Mouse (Mus musculus): ENCODE measurements at regions not wholly inside any gene's neighbourhood (a gene's known extent, or its start where the extent isn't known, plus 50 kb on each side); places are given as distances from the start of the nearest gene placed in this dataset.

GRCm38 (mm10) chr10:14314607-14315006, 230.9 kb downstream of the Adgrg6 start:
- TF ChIP-seq CTCF (IDR thresholded peaks at IDR 0.05) = no peak
- DNase-seq (ENCODE audit: low spot score) (no peak), ATAC-seq (ENCODE audit: low FRiP score) (no peak)
- H3K9me3 ChIP-seq (ENCODE audit: low read length) = no peaks in the 10 kb centered on the region
- no peaks in the 10 kb centered on the region for H3K36me3 ChIP-seq (ENCODE audit: insufficient read depth, low read length)
- H3K4me1 ChIP-seq (ENCODE audit: insufficient read depth, low read length) = no peaks in the 10 kb centered on the region
- no peak overlapping the region for H3K27ac ChIP-seq (ENCODE audit: low read depth, low read length)
- H3K4me2 ChIP-seq (ENCODE audit: low read depth, low read length, poor library complexity, severe bottlenecking) = no peak overlapping the region
- no peak overlapping the region for H3K4me3 ChIP-seq (ENCODE audit: low read depth, low read length)
- H3K27me3 ChIP-seq (ENCODE audit: insufficient read depth, low read length) = no peaks in the 10 kb centered on the region
- 60% methylated on average over 4 of the region's 4 CpGs for WGBS
- H3K9ac ChIP-seq (replicated peaks; ENCODE audit: low read length, poor library complexity, severe bottlenecking) = no peak overlapping the region

- ATAC-seq (ENCODE audit: low FRiP score) = no peak
- 86% methylated on average over 10 of the region's 10 CpGs for WGBS
- Histone ChIP-seq H3K4me3 (ENCODE audit: low read depth, low read length) (no peak overlapping the region), H3K27ac (ENCODE audit: low read depth, low read length) (no peak overlapping the region), H3K36me3 (ENCODE audit: insufficient read depth, low read length) (no peaks in the 10 kb centered on the region), H3K4me1 (ENCODE audit: insufficient read depth, low read length) (no peaks in the 10 kb centered on the region), H3K9ac (replicated peaks; ENCODE audit: low read length, poor library complexity, severe bottlenecking) (no peak overlapping the region), H3K27me3 (ENCODE audit: insufficient read depth, low read length) (no peaks in the 10 kb centered on the region), H3K9me3 (ENCODE audit: low read length) (no peaks in the 10 kb centered on the region), H3K4me2 (ENCODE audit: low read depth, low read length, poor library complexity, severe bottlenecking) (no peak overlapping the region)
- no peak for TF ChIP-seq CTCF (IDR thresholded peaks at IDR 0.05)
- DNase-seq (ENCODE audit: low spot score) = no peak
Observed at GRCm38 (mm10) chr10:14314004-14314581, 231.4 kb downstream of the Adgrg6 start.

- Histone ChIP-seq H3K27ac (ENCODE audit: low read depth, low read length) (no peak overlapping the region), H3K9ac (replicated peaks; ENCODE audit: low read length, poor library complexity, severe bottlenecking) (no peak overlapping the region), H3K4me2 (ENCODE audit: low read depth, low read length, poor library complexity, severe bottlenecking) (no peak overlapping the region), H3K4me1 (ENCODE audit: insufficient read depth, low read length) (no peaks in the 10 kb centered on the region), H3K36me3 (ENCODE audit: insufficient read depth, low read length) (no peaks in the 10 kb centered on the region), H3K27me3 (ENCODE audit: insufficient read depth, low read length) (no peaks in the 10 kb centered on the region), H3K9me3 (ENCODE audit: low read length) (no peaks in the 10 kb centered on the region), H3K4me3 (ENCODE audit: low read depth, low read length) (no peak overlapping the region)
- ATAC-seq (ENCODE audit: low FRiP score) = no peak
- no peak for TF ChIP-seq CTCF (IDR thresholded peaks at IDR 0.05)
- WGBS = 88% methylated on average over 4 of the region's 4 CpGs
- no peak for DNase-seq (ENCODE audit: low spot score)
Observed at GRCm38 (mm10) chr10:14312959-14313358, 232.5 kb downstream of the Adgrg6 start.

- Histone ChIP-seq H3K4me2 (ENCODE audit: low read depth, low read length, poor library complexity, severe bottlenecking) (no peak overlapping the region), H3K4me1 (ENCODE audit: insufficient read depth, low read length) (no peaks in the 10 kb centered on the region), H3K27me3 (ENCODE audit: insufficient read depth, low read length) (no peaks in the 10 kb centered on the region), H3K9ac (replicated peaks; ENCODE audit: low read length, poor library complexity, severe bottlenecking) (no peak overlapping the region), H3K36me3 (ENCODE audit: insufficient read depth, low read length) (no peaks in the 10 kb centered on the region), H3K9me3 (ENCODE audit: low read length) (no peaks in the 10 kb centered on the region), H3K27ac (ENCODE audit: low read depth, low read length) (no peak overlapping the region), H3K4me3 (ENCODE audit: low read depth, low read length) (no peak overlapping the region)
- DNase-seq (ENCODE audit: low spot score) (no peak), ATAC-seq (ENCODE audit: low FRiP score) (no peak)
- WGBS = 91% methylated on average over 3 of the region's 3 CpGs
- TF ChIP-seq CTCF (IDR thresholded peaks at IDR 0.05) = no peak
Observed at GRCm38 (mm10) chr10:14311962-14312361, 233.5 kb downstream of the Adgrg6 start.

GRCm38 (mm10) chr10:14306811-14307210, 238.6 kb downstream of the Adgrg6 start:
- H3K4me3 ChIP-seq (ENCODE audit: low read depth, low read length) = no peak overlapping the region
- DNase-seq (ENCODE audit: low spot score) (no peak), ATAC-seq (ENCODE audit: low FRiP score) (no peak)
- H3K27me3 ChIP-seq (ENCODE audit: insufficient read depth, low read length) = no peaks in the 10 kb centered on the region
- no peak overlapping the region for H3K4me2 ChIP-seq (ENCODE audit: low read depth, low read length, poor library complexity, severe bottlenecking)
- H3K36me3 ChIP-seq (ENCODE audit: insufficient read depth, low read length) = no peaks in the 10 kb centered on the region
- H3K4me1 ChIP-seq (ENCODE audit: insufficient read depth, low read length) = no peaks in the 10 kb centered on the region
- no peak overlapping the region for H3K9ac ChIP-seq (replicated peaks; ENCODE audit: low read length, poor library complexity, severe bottlenecking)
- no peak overlapping the region for H3K27ac ChIP-seq (ENCODE audit: low read depth, low read length)
- no peak for TF ChIP-seq CTCF (IDR thresholded peaks at IDR 0.05)
- WGBS = 61% methylated on average over 3 of the region's 3 CpGs
- no peaks in the 10 kb centered on the region for H3K9me3 ChIP-seq (ENCODE audit: low read length)

GRCm38 (mm10) chr10:14303476-14303875, 242.0 kb downstream of the Adgrg6 start:
- H3K4me2 ChIP-seq (ENCODE audit: low read depth, low read length, poor library complexity, severe bottlenecking) = no peak overlapping the region
- no peak for ATAC-seq (ENCODE audit: low FRiP score)
- no peaks in the 10 kb centered on the region for H3K4me1 ChIP-seq (ENCODE audit: insufficient read depth, low read length)
- no peak overlapping the region for H3K9ac ChIP-seq (replicated peaks; ENCODE audit: low read length, poor library complexity, severe bottlenecking)
- DNase-seq (ENCODE audit: low spot score) = no peak
- no peaks in the 10 kb centered on the region for H3K27me3 ChIP-seq (ENCODE audit: insufficient read depth, low read length)
- H3K36me3 ChIP-seq (ENCODE audit: insufficient read depth, low read length) = no peaks in the 10 kb centered on the region
- no peak overlapping the region for H3K4me3 ChIP-seq (ENCODE audit: low read depth, low read length)
- H3K27ac ChIP-seq (ENCODE audit: low read depth, low read length) = no peak overlapping the region
- H3K9me3 ChIP-seq (ENCODE audit: low read length) = no peaks in the 10 kb centered on the region
- TF ChIP-seq CTCF (IDR thresholded peaks at IDR 0.05) = no peak

Measured in midbrain, postnatal 0 days (tissue).